Mouse (Mus musculus): ENCODE results near the gene Prpf31. TPM values are rescaled to one million over a fixed set of nuclear protein-coding genes. Genes with fewer than 3 reads are reported as not detected.

Gene Prpf31
- total RNA-seq (2012; rRNA removed) (146 and 147 TPM in 2 replicates), polyA plus RNA-seq (2012; ENCODE audit: insufficient read depth in 1 of 2, insufficient read length in 2 of 2, low read depth in 1 of 2, low replicate concordance in 2 of 2, missing spikeins in 1 of 2) (100 to 1,000 TPM; 187 to 334 TPM)

- Histone ChIP-seq H3K27ac (ENCODE audit: control insufficient read depth, low read depth, low read length) (peak within 1 kb of the TSS; percentile 95), H3K4me1 (ENCODE audit: control insufficient read depth in 1 of 2, insufficient read depth in 2 of 2, low read length in 2 of 2) (peaks cover 0 to 9% of the 10 kb centered on the region in 2 experiments; a peak in 2 of 4 replicates), H3K79me2 (ENCODE audit: control insufficient read depth, insufficient read depth, low read length, poor library complexity) (peaks cover 31% of the 10 kb centered on the region)
Observed at GRCm38 (mm10) chr7:3629543-3630477, at the start of gene Prpf31, which contains the start of gene Tfpt. TSS of gene Prpf31 (plus strand) at chr7:3629985. TSS of gene Tfpt (minus strand) at chr7:3629929.

GRCm38 (mm10) chr7:3580029-3580428, 49.8 kb upstream of the Prpf31 start:
- no peak overlapping the region for H3K9ac ChIP-seq (ENCODE audit: control insufficient read depth, low read depth, low read length, poor library complexity, severe bottlenecking)
- peaks cover 6 to 25% of the 10 kb centered on the region in 2 experiments for H3K4me1 ChIP-seq (ENCODE audit: control insufficient read depth in 1 of 2, insufficient read depth in 2 of 2, low read length in 2 of 2)
- peaks cover 0 to 25% of the 10 kb centered on the region in 2 experiments; a peak in 2 of 4 replicates for H3K36me3 ChIP-seq (ENCODE audit: control insufficient read depth in 1 of 2, insufficient read depth in 2 of 2, low read length in 2 of 2)
- H3K9me3 ChIP-seq (replicated peaks; ENCODE audit: insufficient read depth, low read length) = no peaks in the 10 kb centered on the region
- no peaks in the 10 kb centered on the region for H3K79me2 ChIP-seq (ENCODE audit: control insufficient read depth, insufficient read depth, low read length, poor library complexity)
- H3K4me3 ChIP-seq (ENCODE audit: control insufficient read depth in 1 of 2, insufficient read depth in 1 of 2, low read depth in 2 of 2, low read length in 2 of 2) = no peak overlapping the region
- H3K27me3 ChIP-seq (ENCODE audit: control insufficient read depth in 1 of 2, insufficient read depth in 2 of 2, low read length in 2 of 2) = no peaks in the 10 kb centered on the region
- no peak for DNase-seq (ENCODE audit: low read depth, low spot score)
- TF ChIP-seq ETS1 (IDR thresholded peaks at IDR 0.05; ENCODE audit: low read depth, low read length) = no peak
- TF ChIP-seq KAT2A (conservative IDR thresholded peaks at IDR 0.05; ENCODE audit: low read depth, low read length) = no peak
- no peak for TF ChIP-seq USF2 (IDR thresholded peaks at IDR 0.05; ENCODE audit: borderline replicate concordance in 1 of 2, insufficient read depth in 1 of 2, low read depth in 1 of 2, low read length in 2 of 2)
- H3K27ac ChIP-seq (ENCODE audit: control insufficient read depth, low read depth, low read length) = no peak overlapping the region

More at GRCm38 (mm10) chr7:3629543-3630477, at the start of gene Prpf31, which contains the start of gene Tfpt:
- no peaks in the 10 kb centered on the region for H3K27me3 ChIP-seq (ENCODE audit: control insufficient read depth in 1 of 2, insufficient read depth in 2 of 2, low read length in 2 of 2)
- no peaks in the 10 kb centered on the region for H3K9me3 ChIP-seq (replicated peaks; ENCODE audit: insufficient read depth, low read length)
- DNase-seq (ENCODE audit: low read depth, low spot score) = peak; percentile 98
- H3K9ac ChIP-seq (ENCODE audit: control insufficient read depth, low read depth, low read length, poor library complexity, severe bottlenecking) = peak within 1 kb of the TSS; percentile 93
- TF ChIP-seq NELFE (IDR thresholded peaks at IDR 0.05; ENCODE audit: low read depth, low read length) (peak; percentile 78), POLR2AphosphoS5 (IDR thresholded peaks at IDR 0.05; ENCODE audit: borderline replicate concordance, low read depth, low read length) (no peak), CHD1 (IDR thresholded peaks at IDR 0.05; ENCODE audit: low read depth, low read length) (no peak), CTCF (IDR thresholded peaks at IDR 0.05 in 2 of 3, conservative IDR thresholded peaks at IDR 0.05 in 1 of 3; ENCODE audit: control insufficient read depth in 1 of 3, insufficient read depth in 1 of 3, low read depth in 2 of 3, low read length in 3 of 3, poor library complexity in 1 of 3, severe bottlenecking in 1 of 3) (no peak), SIN3A (IDR thresholded peaks at IDR 0.05; ENCODE audit: low read length) (peak; percentile 99), EP300 (IDR thresholded peaks at IDR 0.05; ENCODE audit: low read depth in 1 of 2, low read length in 2 of 2) (no peak), RCOR1 (IDR thresholded peaks at IDR 0.05; ENCODE audit: low read depth, low read length) (peak; percentile 46; the same call in 1 of the 2 replicates), CHD2 (IDR thresholded peaks at IDR 0.05; ENCODE audit: low read length) (no peak), GATA1 (IDR thresholded peaks at IDR 0.05; ENCODE audit: low read depth, low read length) (peak; percentile 70), MAX (IDR thresholded peaks at IDR 0.05; ENCODE audit: low read length) (peak; percentile 79), MAFK (IDR thresholded peaks at IDR 0.05; ENCODE audit: borderline replicate concordance, low read depth, low read length) (no peak), MXI1 (IDR thresholded peaks at IDR 0.05; ENCODE audit: low read depth, low read length) (peak; percentile 97), UBTF (IDR thresholded peaks at IDR 0.05; ENCODE audit: borderline replicate concordance, insufficient read depth, low read depth, low read length) (no peak), ELF1 (IDR thresholded peaks at IDR 0.05; ENCODE audit: low read depth, low read length) (peak; percentile 87), MYC (IDR thresholded peaks at IDR 0.05; ENCODE audit: low read depth, low read length) (peak; percentile 91), GABPA (IDR thresholded peaks at IDR 0.05; ENCODE audit: low read depth, low read length) (no peak), USF2 (IDR thresholded peaks at IDR 0.05; ENCODE audit: borderline replicate concordance in 1 of 2, insufficient read depth in 1 of 2, low read depth in 1 of 2, low read length in 2 of 2) (no peak), BHLHE40 (IDR thresholded peaks at IDR 0.05; ENCODE audit: borderline replicate concordance, low read depth, low read length) (no peak), HCFC1 (IDR thresholded peaks at IDR 0.05; ENCODE audit: low read depth, low read length) (peak; percentile 96), POLR2AphosphoS2 (IDR thresholded peaks at IDR 0.05; ENCODE audit: low read length) (peak; percentile 86), TCF12 (IDR thresholded peaks at IDR 0.05; ENCODE audit: low read depth, low read length) (peak; percentile 54; the same call in 1 of the 2 replicates), SMC3 (IDR thresholded peaks at IDR 0.05; ENCODE audit: low read depth, low read length) (no peak), MEF2A (IDR thresholded peaks at IDR 0.05; ENCODE audit: extremely low read depth, insufficient replicate concordance, low read depth, low read length, poor library complexity, severe bottlenecking) (no peak), ETS1 (IDR thresholded peaks at IDR 0.05; ENCODE audit: low read depth, low read length) (no peak; the same call in 1 of the 2 replicates), POLR2A (IDR thresholded peaks at IDR 0.05; ENCODE audit: control insufficient read depth in 1 of 2, insufficient read depth in 1 of 2, low read depth in 1 of 2, low read length in 2 of 2, poor library complexity in 1 of 2) (peak; percentile 57 to 87; a peak in 3 of 4 replicates), ZMIZ1 (IDR thresholded peaks at IDR 0.05; ENCODE audit: low read depth, low read length) (no peak), TAL1 (IDR thresholded peaks at IDR 0.05; ENCODE audit: low read length) (no peak), ZKSCAN1 (IDR thresholded peaks at IDR 0.05; ENCODE audit: low read depth, low read length) (no peak), TBP (IDR thresholded peaks at IDR 0.05; ENCODE audit: low read depth, low read length) (peak; percentile 79; the same call in 1 of the 2 replicates), KAT2A (conservative IDR thresholded peaks at IDR 0.05; ENCODE audit: low read depth, low read length) (peak; percentile 95), ZNF384 (IDR thresholded peaks at IDR 0.05; ENCODE audit: low read depth, low read length) (no peak)
- peak within 1 kb of the TSS; percentile 67 to 98 for H3K4me3 ChIP-seq (ENCODE audit: control insufficient read depth in 1 of 2, insufficient read depth in 1 of 2, low read depth in 2 of 2, low read length in 2 of 2)
- H3K36me3 ChIP-seq (ENCODE audit: control insufficient read depth in 1 of 2, insufficient read depth in 2 of 2, low read length in 2 of 2) = peaks cover 0 to 6% of the 10 kb centered on the region in 2 experiments; a peak in 2 of 4 replicates

Measured in MEL (cell line).